Mouse (Mus musculus) lung, adult 2 months (tissue): ENCODE measurements around the gene Wdr83os.

Experiments used
- CTCF ChIP-seq: fragments of 200-500 bp; IDR thresholded peaks from 2 replicates; pipeline ENCODE4 v1.5.1; 2011; ENCODE audit warnings: mild to moderate bottlenecking, low read length, control low read depth; ENCODE audit not compliant: insufficient read depth
- POLR2A ChIP-seq: fragments of 200-500 bp; IDR thresholded peaks from 2 replicates; pipeline ENCODE4 v1.6.1; 2011; ENCODE audit warnings: low read depth, mild to moderate bottlenecking, control low read depth, low read length, borderline replicate concordance; ENCODE audit errors: extremely low read depth

GRCm38 (mm10) chr8:85080214-85080531 is 367 bp upstream of the Wdr83os start:
- TF ChIP-seq CTCF (no peak), POLR2A (no peak)
